Mouse (Mus musculus): ENCODE measurements around the gene Rimklb.
"Not testable (repeated sequence)": the region's sequence is repeated elsewhere in the genome, so short reads cannot be mapped to it uniquely, and the experiment has no call there.

Rimklb gene

DNA sequence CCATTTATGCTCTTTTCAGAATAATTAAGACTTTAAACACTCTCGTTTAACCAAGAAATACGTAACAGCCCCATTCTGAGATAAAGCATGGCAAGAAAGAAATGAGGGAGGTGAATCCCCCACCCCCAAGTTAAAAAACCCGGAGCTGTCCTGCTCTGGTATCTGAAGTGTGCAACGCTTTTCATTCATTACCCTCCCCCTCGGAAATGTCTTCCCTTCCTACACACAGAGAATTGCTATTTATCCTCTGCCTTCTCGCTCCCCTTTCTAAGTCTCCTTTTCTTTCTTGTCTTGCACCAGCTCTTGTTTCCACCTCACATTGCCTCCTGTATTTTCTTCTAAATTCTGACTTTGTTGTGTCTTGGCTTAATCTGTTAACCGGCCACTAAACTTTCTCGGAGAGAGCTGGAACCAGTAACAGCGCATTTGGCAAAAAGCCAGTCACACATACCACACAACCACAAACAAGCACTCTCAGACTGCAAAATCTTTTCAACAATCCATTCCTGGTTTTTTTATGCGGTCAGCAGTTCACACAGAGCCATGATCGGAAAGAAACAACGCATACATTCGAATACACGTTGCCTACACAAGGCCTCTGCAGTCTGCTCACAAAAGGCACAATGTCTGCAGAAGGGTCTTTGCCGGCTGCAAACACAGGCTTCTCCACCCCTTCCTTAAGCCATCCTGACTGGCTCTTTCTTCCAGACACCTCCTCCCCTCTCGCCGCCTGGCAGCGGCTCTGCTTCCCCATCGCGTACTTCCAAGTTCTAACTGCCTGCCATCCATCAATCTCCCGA is 3.3 kb downstream of the Rimklb start:
- no peak for DNase-seq

- no peak for DNase-seq
Observed at GRCm38 (mm10) chr6:122493799-122494472, 4.6 kb downstream of the Rimklb start.

DNA sequence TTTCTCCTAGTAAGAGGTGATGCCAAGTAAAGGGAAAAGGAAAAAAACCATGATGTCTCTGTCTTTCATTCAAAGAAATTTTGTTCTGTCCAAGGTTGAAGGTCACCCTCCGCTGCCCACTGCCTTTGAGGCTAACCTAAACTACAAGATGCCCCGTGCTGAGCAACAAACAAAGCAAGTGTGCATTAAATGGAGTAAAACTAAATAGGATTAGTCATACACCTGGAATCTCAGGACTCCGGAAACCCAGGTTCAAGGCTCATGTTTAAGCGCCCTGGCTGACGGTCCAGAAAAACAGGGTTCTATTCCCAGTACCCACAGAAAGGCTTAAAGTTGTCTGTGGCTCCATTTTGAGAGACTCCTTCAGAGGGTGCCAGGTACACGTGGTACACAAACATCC is 6.1 kb downstream of the Rimklb start:
- no peak for DNase-seq

GRCm38 (mm10) chr6:122491557-122491956 is 7.0 kb downstream of the Rimklb start:
- peak; percentile 59 to 63 for DNase-seq

DNA sequence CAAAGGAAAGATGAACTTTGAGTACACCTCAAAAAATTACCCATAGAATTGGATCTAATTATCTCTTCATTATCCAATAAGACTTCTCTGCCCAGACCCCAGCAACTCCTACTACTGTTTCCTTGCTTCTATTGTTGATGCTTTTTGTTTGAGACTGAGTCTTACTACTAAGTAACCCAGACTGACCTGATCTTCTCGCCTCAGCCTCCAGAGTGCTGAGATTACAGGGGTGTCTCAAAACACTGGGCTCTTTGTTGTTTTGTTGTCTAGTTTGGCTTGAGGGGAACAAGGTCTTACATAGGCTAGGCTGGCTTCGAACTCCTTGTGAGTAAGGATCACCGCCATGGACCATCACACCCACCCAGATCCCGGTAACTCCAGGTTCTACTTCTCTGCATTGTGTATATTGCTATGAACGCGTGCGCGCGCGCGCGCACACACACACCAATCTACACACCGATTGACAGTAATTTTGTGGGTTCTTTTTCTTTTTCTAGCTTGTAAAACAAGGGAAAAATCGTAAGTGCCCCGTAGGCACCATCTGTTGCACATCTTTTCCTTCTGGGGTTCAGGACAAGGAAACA is 7.5 kb downstream of the Rimklb start:
- no peak for DNase-seq

GRCm38 (mm10) chr6:122486297-122487117 is 12.1 kb downstream of the Rimklb start:
- peak in 1 of 2 experiments; percentile 24 for DNase-seq

- no peak for DNase-seq
Observed at GRCm38 (mm10) chr6:122485401-122486296, 12.9 kb downstream of the Rimklb start.

- DNase-seq: no peak
Observed at GRCm38 (mm10) chr6:122478062-122478461, 20.5 kb downstream of the Rimklb start.

- not testable (repeated sequence) for DNase-seq
Observed at GRCm38 (mm10) chr6:122471461-122471860, 27.1 kb downstream of the Rimklb start.

- DNase-seq: no peak
Observed at GRCm38 (mm10) chr6:122470240-122470639, 28.3 kb downstream of the Rimklb start.

GRCm38 (mm10) chr6:122469030-122469640 is 29.4 kb downstream of the Rimklb start:
- no peak for DNase-seq

DNA sequence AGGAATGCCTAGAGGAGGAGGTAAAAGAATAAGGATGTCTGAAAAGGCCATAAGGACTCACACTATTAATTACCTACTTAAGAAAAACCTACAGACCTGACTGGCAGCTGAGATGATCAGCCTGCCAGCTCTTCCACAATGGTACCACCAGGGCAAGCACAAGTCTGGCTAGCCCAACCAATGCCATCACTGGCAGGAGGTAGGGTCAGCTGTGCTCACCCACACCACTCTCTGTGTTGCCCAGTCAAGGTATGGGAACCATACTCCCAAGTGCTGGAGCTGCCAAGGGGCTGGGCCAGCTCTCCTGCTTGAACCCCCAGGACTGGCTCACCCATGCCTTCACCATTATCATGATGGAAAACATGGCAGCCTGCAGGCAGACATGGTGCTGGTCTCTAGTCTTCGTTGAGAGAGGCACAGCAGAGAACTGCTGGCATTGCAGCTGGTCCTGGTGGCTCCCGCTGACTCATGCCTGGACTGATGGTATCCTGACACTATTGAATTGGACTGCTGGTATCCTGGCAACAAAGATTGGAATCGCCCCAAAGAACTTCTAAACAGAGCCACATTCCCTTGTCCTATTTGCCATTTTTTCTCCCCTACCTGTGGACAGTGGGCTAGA is 32.4 kb downstream of the Rimklb start:
- DNase-seq: no peak

DNA sequence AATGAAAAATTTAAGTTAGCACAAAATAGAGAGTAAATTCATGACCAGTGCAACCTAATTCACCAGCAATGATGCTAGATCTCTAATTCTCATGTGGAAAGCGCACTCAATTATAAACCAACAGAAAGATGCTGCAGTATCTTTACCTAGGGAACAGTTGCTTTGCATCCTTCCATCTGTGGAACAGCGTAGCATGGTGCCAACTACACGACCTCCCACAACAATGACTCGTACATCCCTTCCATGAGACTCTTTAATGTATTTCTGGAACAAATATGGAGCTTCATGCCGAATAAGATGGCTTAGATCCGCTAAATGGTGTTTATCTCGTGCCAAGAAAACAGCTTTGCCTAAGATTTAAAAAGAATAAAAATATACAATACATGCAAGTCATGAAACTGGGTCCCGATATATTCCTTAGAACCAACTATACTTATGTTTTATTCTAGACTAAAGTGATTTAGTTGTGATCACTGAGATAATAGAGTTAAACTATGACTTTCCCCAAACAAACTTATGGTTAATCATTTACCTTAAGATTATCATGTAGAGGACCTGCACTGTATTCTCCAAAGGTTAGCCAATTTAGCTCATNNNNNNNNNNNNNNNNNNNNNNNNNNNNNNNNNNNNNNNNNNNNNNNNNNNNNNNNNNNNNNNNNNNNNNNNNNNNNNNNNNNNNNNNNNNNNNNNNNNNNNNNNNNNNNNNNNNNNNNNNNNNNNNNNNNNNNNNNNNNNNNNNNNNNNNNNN is 39.4 kb downstream of the Rimklb start:
- no peak for DNase-seq

GRCm38 (mm10) chr6:122447848-122448247 is 50.7 kb downstream of the Rimklb start:
- no peak for DNase-seq

- DNase-seq: no peak
Observed at GRCm38 (mm10) chr6:122445215-122445614, 53.3 kb downstream of the Rimklb start.

DNA sequence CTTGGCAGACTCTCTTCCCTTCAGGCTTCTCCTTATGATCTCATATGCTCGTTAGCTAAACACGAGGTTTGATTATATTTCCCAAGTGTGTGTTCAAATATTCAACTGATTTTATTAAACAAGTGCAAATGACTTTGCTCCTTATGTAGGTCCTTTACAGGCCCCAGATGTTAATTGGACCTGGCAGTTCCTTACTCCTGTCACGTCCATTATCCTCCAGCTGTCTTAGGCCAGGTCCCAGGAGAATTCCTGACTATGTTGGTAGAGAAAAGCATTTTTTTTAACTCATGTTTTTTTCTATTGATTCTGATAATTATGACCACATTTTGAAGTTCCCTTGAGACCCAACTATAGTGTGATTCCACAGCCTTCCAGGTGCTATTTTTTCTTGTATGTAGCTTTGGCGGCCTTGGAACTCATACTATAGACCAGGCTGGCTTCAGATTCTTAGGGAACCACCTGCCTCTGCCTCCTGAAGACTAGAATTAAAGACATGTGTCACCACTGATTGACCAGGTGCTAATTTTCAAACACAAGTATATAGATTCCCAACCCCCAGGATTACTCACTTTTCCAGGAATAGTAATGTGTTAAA is 57.8 kb downstream of the Rimklb start:
- no peak for DNase-seq

GRCm38 (mm10) chr6:122439249-122439648 is 59.3 kb downstream of the Rimklb start:
- DNase-seq: no peak

DNA sequence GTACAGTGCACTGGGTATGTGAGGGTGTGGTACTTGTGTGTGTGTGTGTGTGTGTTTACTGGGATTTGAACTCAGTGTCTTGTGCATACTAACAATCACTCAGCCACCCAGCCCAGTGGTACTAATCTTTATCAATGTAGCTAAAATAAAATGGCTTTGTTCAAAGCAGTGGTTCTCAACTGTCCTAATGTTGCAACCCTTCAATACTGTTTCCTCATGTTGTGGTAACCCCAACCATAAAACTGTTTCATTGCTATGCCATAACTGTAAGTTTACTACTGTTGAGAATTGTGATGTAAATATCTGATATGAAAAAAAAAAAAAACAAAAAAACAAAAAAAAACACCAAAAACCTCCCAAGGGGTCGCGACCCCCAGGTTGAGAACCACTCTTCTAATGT is 63.3 kb downstream of the Rimklb start:
- DNase-seq: no peak

DNA sequence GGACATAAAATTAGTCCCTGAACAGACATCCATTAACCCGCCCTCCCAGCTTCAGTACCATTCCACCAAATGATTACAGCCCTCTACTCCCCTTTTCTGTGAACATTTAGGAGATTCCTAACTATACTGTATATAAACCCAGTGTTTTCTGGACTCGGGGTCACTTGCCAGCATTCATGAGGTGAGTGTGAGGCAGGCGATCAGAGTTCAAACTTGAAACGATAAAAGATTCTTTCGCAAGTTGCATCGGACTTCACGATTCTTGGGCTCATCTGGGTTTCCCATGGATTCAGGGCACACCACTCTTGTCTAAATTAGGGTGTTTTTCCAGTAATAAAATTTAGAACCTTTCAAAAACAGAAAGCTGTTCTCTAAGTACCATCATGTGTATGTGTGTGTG is 71.1 kb downstream of the Rimklb start:
- DNase-seq: no peak

- no peak for DNase-seq
Observed at GRCm38 (mm10) chr6:122417015-122417414, 81.5 kb downstream of the Rimklb start.

Measured in B cell, adult 2 months (primary cell).